14 mouse cellular contexts compared by ENCODE assay signal in the genomic region with DNA sequence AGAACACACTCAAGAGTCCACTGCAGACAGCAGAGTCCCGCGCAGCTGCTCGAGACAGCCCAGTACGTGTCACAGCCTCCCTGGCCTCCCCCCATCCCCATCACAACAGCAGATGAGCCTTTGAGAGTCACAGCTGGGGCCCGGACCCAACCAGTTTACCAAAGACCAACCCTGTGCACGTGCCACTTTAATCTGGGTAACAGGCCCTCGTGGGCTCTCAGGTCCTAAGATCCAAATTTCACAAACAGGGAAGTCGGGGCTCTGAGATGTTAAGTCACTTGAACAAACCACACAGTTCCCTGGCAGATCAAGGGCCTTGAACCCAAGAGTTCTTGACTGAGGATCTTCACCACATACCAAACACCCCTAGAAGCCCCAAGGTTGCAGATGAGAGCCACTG. TPM values are rescaled to one million over a fixed set of nuclear protein-coding genes. Genes with fewer than 3 reads are reported as not detected.
DNase-seq lines count a peak whose midpoint lies in the region; ATAC-seq and TF ChIP-seq lines count a peak whose summit lies in the region.
"Had no signal": no experiment of that assay in that cellular context is flagged by ENCODE, and none has a peak within 500 bp of the region (broad histone marks: within the 10 kb centered on the region; RNA-seq: fewer than 3 reads in every experiment).

No protein-coding gene starts in this region.

- H3K4me3 ChIP-seq in heart, embryonic 13.5 days = no peak overlapping the region
- no peak overlapping the region for H3K4me3 ChIP-seq in lung, embryonic 15.5 days
- no peak overlapping the region for H3K4me3 ChIP-seq in lung, adult 2 months (replicated peaks; ENCODE audit: extremely low read depth, low read depth, low read length)
- no peak overlapping the region for H3K4me3 ChIP-seq in intestine, embryonic 16.5 days (ENCODE audit: low read length)
- H3K4me3 ChIP-seq in olfactory bulb, adult 2 months (ENCODE audit: insufficient read depth, low read depth, low read length) = no peak overlapping the region
- H3K4me3 ChIP-seq: forebrain, embryonic 12.5 days; limb, embryonic 12.5 days had no signal

- H3K36me3 ChIP-seq in heart, embryonic 13.5 days = no peaks in the 10 kb centered on the region
- H3K36me3 ChIP-seq in lung, embryonic 15.5 days = no peaks in the 10 kb centered on the region
- no peaks in the 10 kb centered on the region for H3K36me3 ChIP-seq in intestine, embryonic 16.5 days (ENCODE audit: control insufficient read depth, insufficient read depth, low read length)
- H3K36me3 ChIP-seq: forebrain, embryonic 12.5 days; limb, embryonic 12.5 days had no signal

- peak overlapping the region; percentile 73 for H3K27ac ChIP-seq in heart, embryonic 13.5 days (replicated peaks)
- H3K27ac ChIP-seq in lung, embryonic 15.5 days = peak overlapping the region; percentile 54
- peak overlapping the region; percentile 76 for H3K27ac ChIP-seq in intestine, embryonic 16.5 days (ENCODE audit: low read length)
- peak overlapping the region; percentile 40; the same call in 1 of the 2 replicates for H3K27ac ChIP-seq in olfactory bulb, adult 2 months (ENCODE audit: insufficient read depth, low read depth, low read length)
- H3K27ac ChIP-seq: forebrain, embryonic 12.5 days; limb, embryonic 12.5 days had no signal

- TF ChIP-seq POLR2A in lung, adult 2 months (IDR thresholded peaks at IDR 0.05; ENCODE audit: borderline replicate concordance, extremely low read depth, low read depth, low read length) = no peak
- no peak for TF ChIP-seq POLR2A in olfactory bulb, adult 2 months (IDR thresholded peaks at IDR 0.05; ENCODE audit: insufficient read depth, low read depth, low read length)

- H3K9ac ChIP-seq in heart, embryonic 13.5 days = peak overlapping the region; percentile 7; the same call in 1 of the 2 replicates
- no peak overlapping the region for H3K9ac ChIP-seq in lung, embryonic 15.5 days
- peak overlapping the region; percentile 23; the same call in 1 of the 2 replicates for H3K9ac ChIP-seq in intestine, embryonic 16.5 days (ENCODE audit: low read depth, low read length)
- H3K9ac ChIP-seq: forebrain, embryonic 12.5 days; limb, embryonic 12.5 days had no signal

- H3K4me2 ChIP-seq in heart, embryonic 13.5 days = no peak overlapping the region
- H3K4me2 ChIP-seq in lung, embryonic 15.5 days = no peak overlapping the region
- H3K4me2 ChIP-seq in intestine, embryonic 16.5 days (ENCODE audit: low read depth, low read length) = no peak overlapping the region
- H3K4me2 ChIP-seq: forebrain, embryonic 12.5 days; limb, embryonic 12.5 days had no signal

- no peaks in the 10 kb centered on the region for H3K27me3 ChIP-seq in heart, embryonic 13.5 days (replicated peaks)
- H3K27me3 ChIP-seq in lung, embryonic 15.5 days = no peaks in the 10 kb centered on the region
- H3K27me3 ChIP-seq in intestine, embryonic 16.5 days (replicated peaks; ENCODE audit: control insufficient read depth, insufficient read depth, low read length) = no peaks in the 10 kb centered on the region
- H3K27me3 ChIP-seq: forebrain, embryonic 12.5 days; limb, embryonic 12.5 days had no signal

- WGBS in heart, embryonic 13.5 days = 72% methylated on average over 8 of the region's 8 CpGs
- WGBS in lung, embryonic 15.5 days = 39% methylated on average over 8 of the region's 8 CpGs
- 52% methylated on average over 8 of the region's 8 CpGs for WGBS in lung, adult 2 months
- 81% methylated on average over 8 of the region's 8 CpGs for WGBS in intestine, embryonic 16.5 days
- 87% methylated on average over 8 of the region's 8 CpGs for WGBS in olfactory bulb, adult 2 months

- ATAC-seq in heart, embryonic 13.5 days (ENCODE audit: extremely low read depth, insufficient number of reproducible peaks, low FRiP score, low TSS enrichment) = no peak
- peak; percentile 35; the same call in 1 of the 2 replicates for ATAC-seq in lung, embryonic 15.5 days (ENCODE audit: borderline replicate concordance, extremely low read depth, low FRiP score, low TSS enrichment)
- no peak for ATAC-seq in intestine, embryonic 16.5 days

- peaks cover 9% of the 10 kb centered on the region; the same call in 1 of the 2 replicates for H3K4me1 ChIP-seq in heart, embryonic 13.5 days
- H3K4me1 ChIP-seq in lung, embryonic 15.5 days = peaks cover 23% of the 10 kb centered on the region
- peaks cover 6% of the 10 kb centered on the region for H3K4me1 ChIP-seq in lung, adult 2 months (ENCODE audit: control insufficient read depth, insufficient read depth, low read length)
- H3K4me1 ChIP-seq in intestine, embryonic 16.5 days (ENCODE audit: control insufficient read depth, insufficient read depth, low read length) = peaks cover 2% of the 10 kb centered on the region; the same call in 1 of the 2 replicates
- H3K4me1 ChIP-seq in olfactory bulb, adult 2 months (ENCODE audit: control insufficient read depth, insufficient read depth, low read length) = peaks cover 18% of the 10 kb centered on the region

- no peak for TF ChIP-seq CTCF in lung, adult 2 months (IDR thresholded peaks at IDR 0.05; ENCODE audit: insufficient read depth, low read length)
- no peak for TF ChIP-seq CTCF in olfactory bulb, adult 2 months (IDR thresholded peaks at IDR 0.05; ENCODE audit: insufficient read depth, low read depth, low read length)

- no peaks in the 10 kb centered on the region for H3K9me3 ChIP-seq in heart, embryonic 13.5 days
- no peaks in the 10 kb centered on the region for H3K9me3 ChIP-seq in lung, embryonic 15.5 days
- H3K9me3 ChIP-seq in intestine, embryonic 16.5 days (ENCODE audit: control insufficient read depth, low read length) = no peaks in the 10 kb centered on the region
- H3K9me3 ChIP-seq: forebrain, embryonic 12.5 days; limb, embryonic 12.5 days had no signal

- no peak for DNase-seq in heart, adult 9 months (ENCODE audit: low spot score in 2 of 2)
- no peak for DNase-seq in lung, adult 2 months
- no peak for DNase-seq in adrenal gland, adult 18-20 months (ENCODE audit: low spot score in 2 of 2)
- DNase-seq in layer of hippocampus, adult 9-11 months = no peak
- DNase-seq: cerebellum, adult 11 months; right cerebral cortex, adult 18-20 months had no signal

RNA-seq across cellular contexts. Expression of a gene that starts 14.1 kb away (rescaled TPM):
- 16.1 and 17.3 TPM in 2 replicates for polyA plus RNA-seq in heart, embryonic 13.5 days (2015; fragmentation: Nextera tagmentation; extraction: Ambion mirVana)
- 14.8 and 15.5 TPM in 2 replicates for polyA plus RNA-seq in lung, embryonic 15.5 days (2015; fragmentation: Nextera tagmentation; extraction: Ambion mirVana)
- polyA plus RNA-seq in lung, adult 2 months (2012; rRNA removed) = 11.4 and 12.1 TPM in 2 replicates
- polyA plus RNA-seq in intestine, embryonic 16.5 days (2015; fragmentation: Nextera tagmentation; extraction: Ambion mirVana) = 11.6 and 12.5 TPM in 2 replicates
- polyA plus RNA-seq in olfactory bulb, adult 2 months (2012; ENCODE audit: insufficient read depth, insufficient read length, low replicate concordance, missing spikeins) = not detected in 2 replicates
- total RNA-seq in adrenal gland, adult 18-20 months (2021) = 10 to 100 TPM; 35.3 to 48.3 TPM

RNA-seq across cellular contexts. Expression of a gene that starts 23.1 kb away (rescaled TPM):
- polyA plus RNA-seq in heart, embryonic 13.5 days (2015; fragmentation: Nextera tagmentation; extraction: Ambion mirVana) = 0.12 and 0.31 TPM in 2 replicates
- not detected in 2 replicates for polyA plus RNA-seq in lung, embryonic 15.5 days (2015; fragmentation: Nextera tagmentation; extraction: Ambion mirVana)
- 0.18 and 0.26 TPM in 2 replicates for polyA plus RNA-seq in lung, adult 2 months (2012; rRNA removed)
- polyA plus RNA-seq in intestine, embryonic 16.5 days (2015; fragmentation: Nextera tagmentation; extraction: Ambion mirVana) = 0.31 and 0.70 TPM in 2 replicates
- polyA plus RNA-seq in olfactory bulb, adult 2 months (2012; ENCODE audit: insufficient read depth, insufficient read length, low replicate concordance, missing spikeins) = not detected in 2 replicates
- not detected for total RNA-seq in adrenal gland, adult 18-20 months (2021)
- total RNA-seq: granulocyte monocyte progenitor cell, adult 5-6 weeks had no signal
- polyA plus RNA-seq: urinary bladder, adult 2 months had no signal

RNA-seq across cellular contexts. Expression of a gene that starts 28.0 kb away (rescaled TPM):
- polyA plus RNA-seq in heart, embryonic 13.5 days (2015; fragmentation: Nextera tagmentation; extraction: Ambion mirVana) = 23.1 and 30.4 TPM in 2 replicates
- polyA plus RNA-seq in lung, embryonic 15.5 days (2015; fragmentation: Nextera tagmentation; extraction: Ambion mirVana) = 40.2 and 50.4 TPM in 2 replicates
- 55.2 and 57.8 TPM in 2 replicates for polyA plus RNA-seq in lung, adult 2 months (2012; rRNA removed)
- polyA plus RNA-seq in intestine, embryonic 16.5 days (2015; fragmentation: Nextera tagmentation; extraction: Ambion mirVana) = 36.3 and 36.6 TPM in 2 replicates
- not detected in 2 replicates for polyA plus RNA-seq in olfactory bulb, adult 2 months (2012; ENCODE audit: insufficient read depth, insufficient read length, low replicate concordance, missing spikeins)
- total RNA-seq in adrenal gland, adult 18-20 months (2021) = 10 to 100 TPM; 44.8 to 48.9 TPM

Comparison
In these comparisons a context has a peak if more than half of its experiments do, and no peak if none do; other contexts are left out.
1. RNA of a gene that starts 14.1 kb away (polyA plus RNA-seq): 16.1 to 17.3 TPM in heart, embryonic 13.5 days, 14.8 to 15.5 TPM in lung, embryonic 15.5 days, 11.4 to 12.1 TPM in lung, adult 2 months and 11.6 to 12.5 TPM in intestine, embryonic 16.5 days; not detected in olfactory bulb, adult 2 months; every median in the first group is over 10 times any median in the second.
2. RNA of a gene that starts 28.0 kb away (polyA plus RNA-seq): 55.2 to 57.8 TPM in lung, adult 2 months, 40.2 to 50.4 TPM in lung, embryonic 15.5 days, 36.3 to 36.6 TPM in intestine, embryonic 16.5 days and 23.1 to 30.4 TPM in heart, embryonic 13.5 days; not detected in olfactory bulb, adult 2 months; every median in the first group is over 10 times any median in the second.
3. Peak in every context shown above with its lines, with median percentiles within 50 percentile points of each other: H3K27ac ChIP-seq.